Mouse (Mus musculus): ENCODE measurements at regions not wholly inside any gene's neighbourhood (a gene's known extent, or its start where the extent isn't known, plus 50 kb on each side); places are given as distances from the start of the nearest gene placed in this dataset.

GRCm38 (mm10) chr9:87341438-87341837, 86.1 kb upstream of the Cep162 start:
- TF ChIP-seq EP300 (IDR thresholded peaks at IDR 0.05; ENCODE audit: low read depth) (no peak), CTCF (IDR thresholded peaks at IDR 0.05; ENCODE audit: low read depth) (no peak)

Measured in liver, embryonic 14.5 days (tissue).